Mouse (Mus musculus): ENCODE data around the gene Tef.

The Tef gene

DNA sequence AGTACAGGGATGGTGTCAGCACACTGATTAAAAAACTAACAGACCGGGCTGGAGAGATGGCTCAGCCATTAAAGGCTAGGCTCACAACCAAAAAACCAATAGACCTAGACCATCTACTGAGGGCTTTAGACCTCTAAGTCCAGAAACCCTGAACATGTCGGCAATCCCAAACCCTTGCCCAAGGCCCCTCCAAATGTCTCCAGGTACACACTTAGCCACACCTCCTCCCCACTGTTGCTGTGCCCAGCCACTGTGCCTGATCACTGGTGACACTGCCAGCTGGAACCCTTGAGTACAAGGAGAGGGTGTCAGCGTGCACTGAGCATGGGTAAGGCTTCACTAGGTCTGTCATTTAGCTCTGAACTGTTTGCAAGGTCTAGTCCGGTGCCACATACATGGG lies 3.8 kb upstream of the Tef start:
- no peak for DNase-seq (ENCODE audit: low read depth, low spot score)

DNA sequence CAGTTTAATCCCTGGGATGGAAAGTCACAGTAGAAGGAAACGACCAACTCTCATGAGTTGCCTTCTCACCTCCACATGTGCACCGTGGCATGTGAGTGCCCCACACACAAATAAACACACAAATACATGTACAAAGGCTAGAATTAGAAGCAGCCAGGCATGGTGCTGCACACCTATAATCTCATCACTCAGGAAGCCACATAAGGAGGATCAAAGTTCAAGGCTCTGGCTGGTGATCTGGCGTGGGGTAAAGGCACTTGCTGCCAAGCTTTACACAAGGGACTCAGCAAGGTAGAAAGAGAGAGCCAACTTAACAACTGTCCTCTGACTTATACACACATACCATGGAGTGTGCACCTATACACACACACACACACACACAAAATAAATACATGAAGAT lies 1.8 kb upstream of the Tef start:
- no peak for DNase-seq (ENCODE audit: low read depth, low spot score)

DNA sequence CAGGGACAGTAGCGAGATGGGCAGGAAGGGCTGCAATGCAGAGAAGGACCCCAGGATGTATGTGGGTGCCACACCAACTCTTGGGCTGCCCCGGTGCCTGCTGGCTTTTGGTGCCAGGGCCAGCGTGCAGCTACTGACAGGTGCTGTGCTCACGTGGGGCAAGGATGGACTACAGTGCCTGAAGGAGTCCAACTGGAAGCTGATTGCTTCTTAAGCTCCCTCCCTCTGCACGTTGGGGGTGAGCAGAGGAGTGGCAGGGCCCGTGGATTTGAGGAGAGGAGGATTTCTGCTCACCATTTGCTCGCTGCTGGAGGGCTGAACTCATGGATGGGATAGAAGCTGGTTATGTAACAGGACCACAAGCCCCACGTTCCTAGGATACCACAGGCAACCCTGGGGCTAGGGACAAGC lies 725 bp downstream of the Tef start:
- DNase-seq (ENCODE audit: low read depth, low spot score) = no peak

DNA sequence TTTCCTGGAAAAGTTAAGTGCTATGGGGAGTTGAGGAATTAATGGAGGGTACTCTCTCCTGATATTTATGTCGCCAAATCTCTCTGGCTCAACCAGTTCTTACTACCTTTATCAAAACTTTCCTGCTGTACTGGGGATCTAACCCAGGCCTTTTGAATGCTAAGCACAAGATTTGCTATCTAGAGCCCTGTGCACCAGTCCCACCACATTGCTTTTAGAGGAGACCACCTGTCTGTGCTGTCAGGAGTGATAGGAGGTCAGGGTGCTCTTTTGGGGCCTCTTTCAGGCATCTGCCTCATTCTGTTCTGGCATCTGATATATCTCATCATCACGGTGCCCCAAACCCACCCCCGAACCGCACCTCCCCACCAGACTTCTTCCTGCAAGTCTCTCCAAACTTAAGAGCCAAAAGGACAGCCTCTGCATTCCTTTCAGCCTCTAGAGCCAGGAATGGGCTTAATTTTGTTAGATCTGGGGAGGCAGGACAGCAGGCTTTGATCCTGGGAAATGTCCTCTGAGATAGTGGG lies 1.3 kb downstream of the Tef start:
- no peak for DNase-seq (ENCODE audit: low read depth, low spot score)

GRCm38 (mm10) chr15:81804172-81804571 lies 2.0 kb downstream of the Tef start:
- no peak for DNase-seq (ENCODE audit: low read depth, low spot score)

DNA sequence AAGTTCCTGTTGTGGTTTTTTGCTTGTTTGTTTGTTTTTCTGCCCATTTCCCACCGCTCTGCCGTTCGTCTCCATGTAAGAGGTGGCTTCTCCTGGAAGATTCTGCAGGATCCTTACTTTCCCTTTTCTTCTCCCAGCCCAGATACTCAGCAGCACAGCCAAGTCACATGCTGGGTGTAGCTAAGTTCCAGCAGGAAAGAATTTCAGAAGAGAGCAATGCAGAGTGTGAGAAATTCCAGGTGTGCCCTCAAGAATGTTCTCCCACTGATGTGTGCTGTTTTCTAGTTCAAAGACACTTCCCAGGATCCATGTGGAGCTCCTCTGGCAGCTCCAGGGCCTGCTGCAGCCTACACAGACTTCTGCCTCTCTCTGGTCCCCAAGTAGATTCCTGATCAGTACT lies 2.7 kb downstream of the Tef start:
- DNase-seq (ENCODE audit: low read depth, low spot score) = no peak

GRCm38 (mm10) chr15:81805624-81806023 lies 3.4 kb downstream of the Tef start:
- DNase-seq (ENCODE audit: low read depth, low spot score) = no peak

- DNase-seq (ENCODE audit: low read depth, low spot score) = no peak
These were observed 4.6 kb downstream of the Tef start for GRCm38 (mm10) chr15:81806621-81807404.

DNA sequence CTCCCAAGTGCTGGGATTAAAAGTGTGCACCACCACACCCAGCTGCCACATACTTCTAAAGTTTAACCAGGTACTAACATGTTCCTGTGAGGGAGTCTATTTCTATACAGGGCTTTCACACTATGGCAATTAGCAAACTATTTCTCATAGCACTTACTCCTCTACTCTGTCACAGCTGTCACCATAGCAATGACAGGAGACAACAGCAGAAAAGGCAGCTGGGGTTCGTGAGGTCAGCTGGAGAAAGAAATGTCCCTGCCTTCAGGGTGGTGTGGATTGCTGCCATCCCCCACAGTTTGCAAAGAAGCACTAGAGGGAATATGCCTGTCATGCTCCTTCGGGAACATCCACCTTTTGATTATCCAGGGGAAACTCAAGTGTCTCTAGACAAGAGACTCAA lies 6.6 kb downstream of the Tef start:
- no peak for DNase-seq (ENCODE audit: low read depth, low spot score)

GRCm38 (mm10) chr15:81809550-81809949 lies 7.3 kb downstream of the Tef start:
- DNase-seq (ENCODE audit: low read depth, low spot score) = no peak

GRCm38 (mm10) chr15:81810150-81810549 lies 7.9 kb downstream of the Tef start:
- peak; percentile 57 for DNase-seq (ENCODE audit: low read depth, low spot score)

DNA sequence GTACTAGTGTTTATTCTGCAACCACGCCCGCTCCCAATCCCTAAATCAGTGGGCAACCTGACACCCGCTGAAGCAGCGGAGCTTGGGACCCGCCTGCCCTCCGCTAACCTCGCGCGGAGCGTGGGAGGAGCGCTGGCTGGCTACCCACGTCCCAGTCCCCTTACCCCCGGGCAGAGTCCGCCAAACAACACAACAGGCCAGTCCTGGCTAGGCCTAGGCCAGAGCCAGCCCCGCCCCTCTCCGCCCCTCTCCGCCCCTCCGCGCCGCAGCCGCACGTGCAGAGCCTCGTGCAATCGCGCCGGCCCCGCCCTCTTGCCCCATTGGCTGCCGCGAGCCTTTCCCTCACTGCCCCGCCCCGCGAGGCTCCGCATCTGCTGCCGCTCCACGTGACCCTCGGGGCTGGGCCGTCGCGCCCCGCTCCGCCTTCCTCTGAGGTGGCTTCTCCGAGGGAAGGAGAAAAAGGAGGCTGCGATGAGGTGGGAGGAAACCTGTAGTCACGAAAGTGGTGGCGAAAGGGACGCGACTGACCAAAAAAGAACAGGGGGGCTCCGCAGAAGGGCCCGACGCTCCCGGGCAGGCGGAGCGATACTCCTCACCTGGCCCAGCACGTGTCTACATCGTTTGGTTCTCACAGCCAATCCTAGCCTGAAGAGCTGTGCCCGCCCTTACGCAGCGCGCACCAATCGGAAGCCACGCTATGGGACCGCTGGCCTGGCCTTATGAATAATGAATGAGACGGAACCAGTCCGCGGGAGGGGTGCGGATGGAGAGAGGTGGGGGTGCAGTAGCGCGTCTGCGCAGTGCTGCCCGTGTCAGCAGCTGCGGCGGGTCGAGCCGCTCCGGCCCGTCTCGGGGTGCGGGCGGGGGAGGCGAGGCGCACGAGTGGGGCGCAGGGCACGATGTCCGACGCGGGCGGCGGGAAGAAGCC lies 8.7 kb downstream of the Tef start:
- DNase-seq (ENCODE audit: low read depth, low spot score) = peak; percentile 98

DNA sequence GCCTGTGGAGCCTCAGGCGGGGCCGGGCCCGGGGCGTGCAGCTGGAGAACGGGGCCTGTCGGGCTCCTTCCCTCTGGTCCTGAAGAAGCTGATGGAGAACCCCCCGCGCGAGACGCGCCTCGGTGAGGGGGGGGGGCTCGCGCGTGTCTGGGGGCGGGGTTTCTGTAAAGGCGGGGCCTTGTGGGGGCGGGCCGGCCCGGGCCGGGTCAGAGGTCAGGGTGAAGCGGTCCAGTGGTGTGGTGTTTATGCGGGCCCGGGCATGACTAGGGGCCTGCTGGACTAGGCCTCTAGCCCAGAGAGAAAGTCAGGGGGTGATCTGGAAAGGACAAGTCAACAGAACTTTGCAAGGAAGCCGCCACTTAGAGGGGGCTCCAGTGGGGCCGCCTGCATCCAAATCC lies 9.4 kb downstream of the Tef start:
- no peak for DNase-seq (ENCODE audit: low read depth, low spot score)

GRCm38 (mm10) chr15:81812287-81812686 lies 10.1 kb downstream of the Tef start:
- DNase-seq (ENCODE audit: low read depth, low spot score) = no peak

- no peak for DNase-seq (ENCODE audit: low read depth, low spot score)
These were observed 10.7 kb downstream of the Tef start for GRCm38 (mm10) chr15:81812696-81813631.

DNA sequence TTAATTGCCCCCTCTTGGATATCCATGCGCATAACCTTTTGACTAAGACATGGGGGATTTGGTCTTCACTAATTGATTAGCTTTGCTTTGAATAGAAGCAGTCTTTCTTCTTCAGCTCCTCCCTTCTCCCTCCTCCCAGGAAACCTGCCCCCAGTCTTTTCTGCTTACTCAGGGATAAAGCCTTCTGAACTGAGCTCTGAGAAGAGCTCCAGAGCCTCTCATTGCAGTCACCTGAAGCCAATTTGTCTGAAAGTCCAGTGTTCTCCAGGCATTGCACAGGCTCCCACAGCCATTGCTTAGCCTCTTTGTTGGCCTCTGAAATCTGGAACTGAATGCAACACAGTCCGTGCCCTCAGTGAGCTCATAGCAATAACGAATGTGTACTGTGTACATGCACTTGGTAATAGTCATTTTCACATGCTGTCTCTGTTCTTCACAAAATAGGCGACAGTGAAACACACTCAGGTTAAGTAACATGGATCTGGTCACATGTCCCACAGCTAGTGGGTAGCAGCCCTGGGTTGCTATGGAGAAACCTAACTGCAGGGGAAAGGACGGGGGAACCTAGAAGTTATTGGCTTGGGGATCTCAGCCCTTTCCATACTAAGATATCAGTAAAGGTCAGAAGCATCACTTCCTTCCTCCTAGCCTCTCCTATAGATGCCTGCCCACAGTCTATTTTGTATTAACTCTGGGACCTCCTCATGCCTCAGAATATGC lies 11.9 kb downstream of the Tef start:
- no peak for DNase-seq (ENCODE audit: low read depth, low spot score)

DNA sequence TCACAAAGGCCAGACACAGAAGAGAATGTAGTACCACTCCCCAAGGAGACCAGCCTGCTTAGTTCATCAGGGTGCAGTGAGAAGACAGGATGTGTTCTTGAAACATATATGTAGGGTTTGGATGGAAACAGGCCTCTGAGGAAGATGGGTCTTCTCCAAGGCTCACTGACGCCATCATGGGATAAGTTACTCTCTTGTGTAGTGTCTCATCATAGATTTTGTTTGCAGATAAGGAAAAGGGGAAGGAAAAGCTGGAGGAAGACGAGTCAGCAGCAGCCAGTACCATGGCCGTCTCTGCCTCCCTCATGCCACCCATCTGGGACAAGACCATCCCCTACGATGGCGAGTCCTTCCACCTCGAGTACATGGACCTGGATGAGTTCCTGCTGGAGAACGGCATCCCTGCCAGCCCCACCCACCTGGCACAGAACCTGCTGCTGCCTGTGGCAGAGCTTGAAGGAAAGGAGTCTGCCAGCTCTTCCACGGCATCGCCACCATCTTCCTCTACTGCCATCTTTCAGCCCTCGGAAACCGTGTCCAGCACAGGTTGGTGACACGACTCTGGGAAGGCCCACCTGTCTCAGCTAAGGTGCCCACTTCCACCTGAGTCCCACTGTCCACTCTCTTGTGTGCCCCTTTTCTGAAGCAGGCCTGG lies 12.6 kb downstream of the Tef start:
- DNase-seq (ENCODE audit: low read depth, low spot score) = no peak

GRCm38 (mm10) chr15:81818404-81818803 lies 16.2 kb downstream of the Tef start:
- no peak for DNase-seq (ENCODE audit: low read depth, low spot score)

GRCm38 (mm10) chr15:81822631-81823030 lies 20.4 kb downstream of the Tef start:
- no peak for DNase-seq (ENCODE audit: low read depth, low spot score)

DNA sequence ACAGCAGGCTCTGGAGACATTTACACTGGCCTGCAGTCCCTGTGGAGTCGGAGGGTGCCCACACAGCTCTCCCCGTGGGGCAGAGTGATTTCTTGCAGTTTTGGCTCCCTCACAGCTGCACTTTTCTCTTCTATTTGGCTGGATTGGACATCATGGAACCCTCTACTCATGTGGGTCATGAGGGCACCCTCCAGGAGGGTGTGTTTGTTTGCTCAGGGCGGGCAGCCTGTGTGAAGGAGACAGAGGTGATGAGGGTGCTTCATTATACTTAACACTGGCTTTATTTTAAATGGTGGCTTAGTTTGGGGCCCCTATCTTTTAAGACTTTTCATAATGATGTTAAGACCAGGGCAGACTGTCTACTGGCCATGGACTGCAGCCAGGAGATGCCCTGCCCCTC lies 22.6 kb downstream of the Tef start:
- DNase-seq (ENCODE audit: low read depth, low spot score) = no peak

Measured in retina, postnatal 7 days (tissue).